Mouse (Mus musculus) splenic B cell, adult 2 months (primary cell): ENCODE measurements around the gene Xpo6.

ENCODE experiments used
- DNase-seq: peaks from one replicate; pipeline ENCODE4 v3.0.0-alpha.2; 2011; ENCODE audit warnings: low read depth, low spot score
- H3K27me3 ChIP-seq: 2 replicates; pipeline ENCODE4 v1.6.1; 2012; ENCODE audit warnings: mild to moderate bottlenecking, low read length, moderate library complexity, mixed read lengths; ENCODE audit not compliant: control insufficient read depth, poor library complexity, insufficient read depth, severe bottlenecking
- H3K36me3 ChIP-seq: 2 replicates; pipeline ENCODE4 v1.6.1; 2012; ENCODE audit warnings: mild to moderate bottlenecking, low read length, moderate library complexity, mixed read lengths; ENCODE audit not compliant: control insufficient read depth, poor library complexity, insufficient read depth, severe bottlenecking

Xpo6 gene

GRCm38 (mm10) chr7:126058918-126059317 is 141.4 kb downstream of the Xpo6 start:
- Histone ChIP-seq H3K36me3 (no peaks in the 10 kb centered on the region), H3K27me3 (no peaks in the 10 kb centered on the region)
- DNase-seq, result no peak

GRCm38 (mm10) chr7:126057332-126057914 is 142.9 kb downstream of the Xpo6 start:
- no peak for DNase-seq
- H3K27me3 ChIP-seq, result no peaks in the 10 kb centered on the region
- H3K36me3 ChIP-seq, result no peaks in the 10 kb centered on the region

DNA sequence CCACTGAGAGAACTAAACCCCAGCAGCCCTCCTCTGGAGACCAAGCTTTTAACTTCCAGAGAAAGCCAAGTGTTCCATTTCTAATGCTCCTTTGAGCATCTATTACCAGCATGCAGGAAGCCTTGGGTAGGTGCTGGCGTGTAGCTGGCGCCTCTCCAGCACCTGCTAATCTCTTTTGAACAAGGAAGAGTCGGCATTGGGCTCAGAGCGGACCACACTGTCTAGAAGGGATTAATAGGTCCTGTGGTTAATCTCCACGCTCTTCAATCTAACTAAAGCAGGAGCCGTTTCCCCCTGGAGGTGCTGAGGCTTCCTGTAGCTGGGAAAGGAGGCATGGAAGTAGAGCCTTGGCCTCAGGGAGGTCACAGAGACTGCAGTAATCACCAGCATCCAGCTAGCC is 145.7 kb downstream of the Xpo6 start:
- no peak for DNase-seq
- Histone ChIP-seq H3K36me3 (no peaks in the 10 kb centered on the region), H3K27me3 (no peaks in the 10 kb centered on the region)

DNA sequence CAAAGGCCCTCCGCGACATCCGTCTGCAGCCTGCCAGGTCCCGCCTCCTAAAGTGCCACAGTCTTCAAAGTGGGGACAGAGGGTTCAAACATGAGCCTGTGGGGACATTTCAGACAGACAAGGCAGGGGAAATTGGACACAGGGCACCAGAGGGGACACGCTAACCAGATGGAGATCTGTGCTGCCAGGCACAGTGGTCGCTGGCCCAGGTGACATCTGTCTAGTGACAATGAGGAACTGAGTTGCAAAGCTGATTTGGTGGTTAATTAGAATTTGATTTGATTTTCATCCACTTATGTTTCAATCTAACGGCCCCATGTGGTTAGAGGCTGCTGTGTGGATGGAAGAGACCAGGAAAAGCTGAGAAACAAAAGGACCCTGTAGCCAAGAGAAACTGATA is 146.7 kb downstream of the Xpo6 start:
- H3K27me3 ChIP-seq, result no peaks in the 10 kb centered on the region
- DNase-seq, result no peak
- H3K36me3 ChIP-seq, result no peaks in the 10 kb centered on the region

DNA sequence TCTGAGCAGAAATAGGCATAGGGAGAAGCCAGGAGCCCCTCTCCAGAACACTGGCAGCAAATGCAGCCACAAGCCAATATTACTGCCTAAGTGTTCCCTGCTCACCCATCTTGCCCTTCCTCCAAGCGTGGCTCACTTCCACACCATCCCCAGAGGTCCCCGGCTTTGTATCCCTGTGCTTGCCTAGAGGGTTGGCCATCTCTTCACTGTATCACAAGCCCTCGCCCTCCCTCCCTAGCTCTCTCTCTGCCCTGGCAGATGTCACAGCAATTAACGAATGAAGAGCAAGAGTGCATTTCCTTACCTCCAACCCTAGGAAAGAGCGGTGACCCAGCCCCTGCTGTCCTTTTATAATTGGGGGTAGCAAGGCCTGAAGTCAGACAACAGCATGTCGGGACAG is 148.4 kb downstream of the Xpo6 start:
- no peak for DNase-seq
- H3K36me3 ChIP-seq, result no peaks in the 10 kb centered on the region
- no peaks in the 10 kb centered on the region for H3K27me3 ChIP-seq
